Mouse (Mus musculus): Measurements from ENCODE around the gene Gabrb2. TPM values are rescaled to one million over a fixed set of nuclear protein-coding genes. Genes with fewer than 3 reads are reported as not detected.

Gabrb2 gene
- not detected for polyA plus RNA-seq (2014; fragmentation: Illumina TruSeq; extraction: RNeasy Lipid Tissue Mini Kit (QIAGEN cat#74804); ENCODE audit: low read depth, low replicate concordance)

DNA sequence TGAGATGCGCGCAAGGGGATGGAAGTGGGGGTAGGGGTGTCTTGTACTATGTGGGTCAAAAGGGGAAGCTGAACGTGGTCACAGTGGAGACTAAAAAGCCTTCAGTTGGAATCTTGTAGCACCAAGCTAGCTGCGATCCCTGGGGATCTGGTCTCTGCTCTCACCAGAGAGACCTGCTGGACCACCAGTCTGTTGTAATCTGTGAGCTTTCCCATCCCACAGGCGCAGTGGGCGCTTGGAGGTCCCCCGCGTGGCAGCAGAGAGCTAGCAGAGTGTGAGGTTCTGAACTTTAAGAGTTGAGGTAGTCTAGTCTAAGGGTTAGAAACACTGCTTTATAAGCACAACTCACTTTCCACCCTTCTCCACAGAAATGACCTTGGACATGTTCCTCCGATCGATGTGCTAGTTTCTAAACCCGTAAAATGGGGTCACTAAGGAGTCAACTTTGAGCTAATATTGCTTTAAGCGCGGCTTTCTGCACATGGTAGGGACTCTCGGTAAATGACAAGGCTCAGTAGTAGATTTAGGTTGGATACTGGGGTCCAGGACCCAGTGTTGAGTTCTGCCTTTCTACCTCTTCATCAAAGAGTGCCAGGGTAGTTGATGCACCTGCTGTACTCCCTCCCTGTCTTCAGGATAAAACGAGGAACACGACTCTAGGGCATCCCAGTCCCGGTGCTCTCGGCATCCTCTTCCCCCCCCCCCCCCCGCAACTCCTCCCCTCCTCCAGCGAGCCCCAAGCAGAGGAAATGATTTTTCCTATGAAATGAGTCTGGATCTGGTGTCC lies at the start of gene Gabrb2:
Gene Gabrb2 (plus strand): TSS at position 762 of the 787 bp plus-strand sequence.

Other genes starting within 250 kb of the Gabrb2 start
- not detected for gene Gabra1, start 236.8 kb upstream of the Gabrb2 start, polyA plus RNA-seq (2014; fragmentation: Illumina TruSeq; extraction: RNeasy Lipid Tissue Mini Kit (QIAGEN cat#74804); ENCODE audit: low read depth, low replicate concordance)
- gene Gabra6, start 98.7 kb upstream of the Gabrb2 start, polyA plus RNA-seq (2014; fragmentation: Illumina TruSeq; extraction: RNeasy Lipid Tissue Mini Kit (QIAGEN cat#74804); ENCODE audit: low read depth, low replicate concordance), result not detected